Mouse (Mus musculus) C2C12 (cell line): ENCODE data around the gene Nars2. TPM values are rescaled to one million over a fixed set of nuclear protein-coding genes. Genes with fewer than 3 reads are reported as not detected.
A peak's percentile ranks its signal among the peaks of the same experiment; 100 is the strongest.

ENCODE experiments used
- H3K27me3 ChIP-seq: one replicate; pipeline ENCODE4 v1.6.1; 2011; ENCODE audit not compliant: control insufficient read depth, insufficient read depth, insufficient read length
- H3K36me3 ChIP-seq: one replicate; pipeline ENCODE4 v1.6.1; 2011; ENCODE audit not compliant: control insufficient read depth, insufficient read depth
- H3K4me3 ChIP-seq: one replicate; pipeline ENCODE4 v1.5.1; 2011; ENCODE audit warnings: mild to moderate bottlenecking, control low read depth; ENCODE audit not compliant: poor library complexity, insufficient read depth, severe bottlenecking
- H3K79me2 ChIP-seq: one replicate; pipeline ENCODE4 v1.6.1; 2011; ENCODE audit not compliant: control insufficient read depth, insufficient read depth
- H3K79me3 ChIP-seq: one replicate; pipeline ENCODE4 v1.6.1; 2011; ENCODE audit warnings: low read depth, control low read depth
- H3ac ChIP-seq: one replicate; pipeline ENCODE3; 2011; ENCODE audit warnings: low read depth; ENCODE audit not compliant: control insufficient read depth, insufficient read length
- CEBPB ChIP-seq: IDR thresholded peaks from one replicate; pipeline ENCODE4 v1.6.1; 2011; ENCODE audit warnings: low read depth, mild to moderate bottlenecking, control low read depth, moderate library complexity
- CTCF ChIP-seq: IDR thresholded peaks from one replicate; pipeline ENCODE4 v1.5.1; 2011; ENCODE audit not compliant: control insufficient read depth, insufficient read depth, insufficient read length
- FOSL1 ChIP-seq: IDR thresholded peaks from one replicate; pipeline ENCODE4 v1.8.0; 2011; ENCODE audit warnings: mild to moderate bottlenecking, low read length; ENCODE audit not compliant: poor library complexity, insufficient read depth, severe bottlenecking
- MAX ChIP-seq: IDR thresholded peaks from one replicate; pipeline ENCODE4 v1.6.1; 2011; ENCODE audit warnings: mild to moderate bottlenecking, control low read depth
- MYOD1 ChIP-seq: IDR thresholded peaks from one replicate; pipeline ENCODE4 v1.6.1; 2011; ENCODE audit warnings: low read depth; ENCODE audit not compliant: control insufficient read depth, insufficient read length
- MYOG ChIP-seq: IDR thresholded peaks from one replicate; pipeline ENCODE4 v1.6.1; 2011; ENCODE audit not compliant: control insufficient read depth, insufficient read length; ENCODE audit errors: extremely low read depth
- USF1 ChIP-seq: IDR thresholded peaks from one replicate; pipeline ENCODE4 v1.6.1; 2011; ENCODE audit warnings: low read depth, mild to moderate bottlenecking, control low read depth, moderate library complexity
- polyA plus RNA-seq: library from polyadenylated mRNA; unstranded; fragments of >200 nt; fragmentation: generic; extraction: Trizol; gene quantifications from one replicate; pipeline ENCODE4 v1.2.1, GENCODE M21; 2012; ENCODE audit warnings: missing spikeins

The Nars2 gene
- polyA plus RNA-seq, 1 experiment, result 5.6 TPM

DNA sequence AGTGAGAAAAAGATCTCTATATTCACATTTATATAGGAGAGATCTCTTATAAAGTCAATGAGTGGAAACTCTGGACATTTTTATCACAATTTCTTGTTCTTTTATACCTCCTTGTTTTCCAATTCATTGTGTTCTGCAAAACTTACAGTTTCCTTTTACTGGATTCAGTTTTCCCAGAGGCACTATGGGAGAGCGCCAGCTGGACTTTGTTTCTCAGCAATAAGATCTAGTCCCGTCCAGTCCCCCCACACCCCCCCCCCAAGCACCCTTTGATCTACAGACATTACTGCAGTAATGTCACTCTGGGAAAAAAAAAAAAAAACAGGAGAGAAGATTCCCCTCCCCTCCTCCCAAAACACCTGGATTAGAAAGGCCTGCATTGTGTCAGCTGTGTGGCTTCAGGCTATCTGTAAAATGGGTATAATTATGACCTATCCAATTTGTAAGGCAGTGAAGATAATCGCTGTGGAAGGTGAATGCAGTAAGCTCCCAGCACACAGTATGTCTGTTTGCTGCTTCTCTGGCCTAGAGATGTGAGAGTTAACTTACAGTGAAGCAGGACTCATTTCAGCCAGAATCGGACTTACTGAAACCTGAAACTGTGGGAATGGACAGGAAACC, 129.4 kb downstream of the Nars2 start:
- Histone ChIP-seq H3K4me3 (no peak overlapping the region), H3K79me2 (no peaks in the 10 kb centered on the region), H3ac (peak overlapping the region; percentile 77), H3K36me3 (no peaks in the 10 kb centered on the region), H3K79me3 (no peaks in the 10 kb centered on the region), H3K27me3 (no peaks in the 10 kb centered on the region)
- TF ChIP-seq FOSL1 (no peak), USF1 (no peak), MYOG (no peak), CEBPB (no peak), MAX (no peak), MYOD1 (no peak)

DNA sequence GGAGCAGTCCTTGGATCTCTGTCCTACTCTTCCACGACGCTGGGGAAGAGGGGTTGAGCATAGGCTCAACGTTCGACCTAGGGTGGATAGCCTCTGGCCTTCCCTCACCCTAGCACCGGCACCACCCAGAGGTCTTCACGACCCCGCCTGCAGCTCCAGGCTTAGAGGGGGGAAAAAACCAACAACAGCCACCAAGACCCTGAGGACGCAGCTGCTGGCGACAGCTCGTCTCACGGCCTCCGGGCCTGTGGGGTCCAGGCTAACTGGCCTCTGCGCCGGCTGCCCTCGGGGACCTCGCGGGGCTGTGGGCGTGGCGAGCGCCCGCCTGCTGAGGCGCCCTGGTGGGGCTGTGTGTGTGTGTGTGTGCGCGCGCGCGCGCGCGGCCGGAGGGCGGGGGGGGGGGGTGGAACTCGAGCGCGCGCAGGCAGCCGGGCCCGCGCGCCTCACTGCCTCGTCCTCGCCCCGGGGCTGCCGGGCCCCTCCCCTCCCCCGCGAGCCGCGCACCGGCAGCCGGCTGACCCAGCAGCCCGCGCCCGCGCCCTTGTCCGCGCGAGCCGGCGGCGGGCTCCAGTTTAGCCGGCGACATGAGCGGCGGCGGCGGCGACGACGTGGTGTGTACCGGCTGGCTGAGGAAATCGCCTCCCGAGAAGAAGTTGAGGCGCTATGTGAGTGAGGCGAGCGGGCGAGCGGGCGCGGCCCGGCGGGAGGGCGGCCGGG, 130.1 kb downstream of the Nars2 start, which contains the start of gene Gab2:
Gene Gab2 (plus strand): TSS at position 345 of the 717 bp plus-strand sequence.
- Histone ChIP-seq H3K27me3 (no peaks in the 10 kb centered on the region), H3K36me3 (no peaks in the 10 kb centered on the region), H3ac (peak within 1 kb of the TSS; percentile 77), H3K79me3 (no peaks in the 10 kb centered on the region), H3K79me2 (no peaks in the 10 kb centered on the region), H3K4me3 (peak within 1 kb of the TSS; percentile 49)
- TF ChIP-seq MYOG, result no peak
- no peak for TF ChIP-seq CEBPB
- no peak for TF ChIP-seq MYOD1
- no peak for TF ChIP-seq MAX
- no peak for TF ChIP-seq FOSL1
- no peak for TF ChIP-seq CTCF
- TF ChIP-seq USF1, result no peak

DNA sequence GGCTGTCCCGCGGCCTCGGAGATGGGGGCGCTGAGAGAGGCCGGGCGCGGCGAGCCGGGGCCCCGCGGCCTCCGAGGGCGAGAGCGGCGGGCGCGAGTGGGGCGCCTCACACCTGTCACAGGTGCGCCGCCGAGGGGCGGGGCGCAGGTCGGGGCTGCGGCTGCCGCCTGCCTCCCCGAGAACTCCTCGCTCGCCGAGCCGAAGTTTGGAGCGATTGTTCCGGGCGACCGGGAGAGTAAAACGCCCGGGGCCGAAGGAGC, 130.6 kb downstream of the Nars2 start:
- TF ChIP-seq MYOG, result no peak
- no peak for TF ChIP-seq USF1
- TF ChIP-seq MYOD1, result no peak
- TF ChIP-seq MAX, result no peak
- Histone ChIP-seq H3K79me2 (no peaks in the 10 kb centered on the region), H3ac (peak overlapping the region; percentile 77), H3K4me3 (peak overlapping the region; percentile 49), H3K36me3 (no peaks in the 10 kb centered on the region), H3K27me3 (no peaks in the 10 kb centered on the region), H3K79me3 (no peaks in the 10 kb centered on the region)

DNA sequence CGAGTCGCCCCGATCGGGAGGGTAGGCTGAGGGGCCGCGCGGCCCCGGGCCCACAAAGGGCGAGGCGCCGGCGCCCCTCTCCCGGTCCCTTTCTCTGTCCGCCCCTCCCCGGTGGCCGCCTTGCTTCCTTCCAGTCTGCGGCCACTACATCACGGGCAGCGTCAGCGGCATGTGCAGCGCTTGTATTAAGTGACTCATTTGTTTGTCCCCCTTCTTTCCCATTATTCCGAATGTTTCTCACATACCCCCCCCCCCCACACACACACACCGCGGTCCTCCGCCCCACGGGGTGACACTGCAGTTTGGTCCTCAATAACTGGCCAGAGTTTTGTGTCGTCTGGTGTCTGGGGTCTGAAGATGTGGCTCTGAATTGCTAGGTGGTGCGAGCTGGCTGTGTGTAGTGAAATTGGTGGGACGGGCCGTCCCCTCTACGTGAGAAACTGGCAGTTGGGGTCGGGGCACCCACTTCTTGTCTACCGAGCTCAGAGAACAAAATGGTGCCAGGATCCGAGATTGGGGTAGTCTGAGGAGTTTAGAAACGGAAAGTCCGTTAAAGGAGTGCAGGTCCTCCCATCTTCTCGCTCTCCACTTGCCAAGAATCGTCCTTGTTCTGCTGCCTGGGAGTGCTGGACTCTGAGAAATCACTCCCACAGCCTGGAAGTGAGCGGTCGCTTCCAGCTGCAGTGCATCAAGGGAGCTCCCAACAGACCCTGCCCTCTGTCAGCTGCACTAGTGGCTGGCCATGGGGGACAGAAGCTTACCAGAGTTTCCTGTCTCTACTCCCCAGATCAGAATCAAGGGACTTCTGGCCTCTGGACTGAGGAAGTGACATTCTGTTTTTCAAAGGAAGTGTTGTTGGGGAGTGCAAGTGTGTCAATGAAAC, 131.2 kb downstream of the Nars2 start:
- Histone ChIP-seq H3K79me2 (no peaks in the 10 kb centered on the region), H3K79me3 (no peaks in the 10 kb centered on the region), H3K36me3 (no peaks in the 10 kb centered on the region), H3K27me3 (no peaks in the 10 kb centered on the region), H3K4me3 (peak overlapping the region; percentile 49), H3ac (peak overlapping the region; percentile 77)
- TF ChIP-seq CEBPB (no peak), MAX (peak; percentile 20)

DNA sequence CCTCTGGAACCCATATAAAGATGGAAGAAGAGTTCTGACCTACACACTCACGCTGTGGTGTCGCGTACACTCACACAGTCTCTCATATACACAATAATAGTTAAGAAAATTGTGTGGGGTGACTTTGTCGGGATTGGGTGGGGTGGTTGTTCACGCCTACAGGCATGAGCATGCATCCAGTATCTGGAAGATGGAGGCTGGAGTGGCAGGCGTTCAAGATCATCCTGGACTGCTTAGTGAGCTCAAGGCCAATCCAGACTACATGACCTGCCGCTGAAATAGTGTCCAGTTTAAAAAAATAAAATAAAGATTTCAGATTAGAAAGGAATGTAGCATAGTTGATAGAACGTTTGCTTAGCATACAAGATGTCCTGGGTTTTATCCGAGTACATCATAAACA, 132.3 kb downstream of the Nars2 start:
- TF ChIP-seq USF1 (no peak), MAX (no peak)
- H3K27me3 ChIP-seq, result no peaks in the 10 kb centered on the region
- H3K36me3 ChIP-seq, result no peaks in the 10 kb centered on the region
- no peak overlapping the region for H3K4me3 ChIP-seq
- H3K79me3 ChIP-seq, result no peaks in the 10 kb centered on the region
- H3ac ChIP-seq, result no peak overlapping the region
- no peaks in the 10 kb centered on the region for H3K79me2 ChIP-seq

DNA sequence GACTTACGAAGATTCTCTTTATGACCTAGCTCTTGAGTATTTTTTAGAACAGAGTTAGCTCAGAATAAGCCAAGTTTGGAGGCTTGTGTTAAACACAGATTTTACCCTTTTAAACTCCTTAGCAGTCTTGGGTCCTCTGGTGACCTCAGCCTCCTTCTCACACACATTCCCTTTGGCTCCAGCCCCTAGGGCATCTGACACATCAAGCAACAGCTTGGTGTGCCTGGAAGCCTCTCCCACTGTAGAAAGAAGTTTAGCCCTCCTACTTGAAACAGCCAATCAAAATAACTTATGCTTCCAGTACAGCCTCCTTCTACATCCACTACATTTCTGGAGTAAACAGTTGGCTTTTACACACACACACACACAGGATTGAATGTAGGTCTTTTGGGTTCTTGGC, 132.9 kb downstream of the Nars2 start:
- no peaks in the 10 kb centered on the region for H3K79me3 ChIP-seq
- no peak overlapping the region for H3ac ChIP-seq
- H3K36me3 ChIP-seq, result no peaks in the 10 kb centered on the region
- no peaks in the 10 kb centered on the region for H3K27me3 ChIP-seq
- TF ChIP-seq MAX, result no peak
- TF ChIP-seq CTCF, result no peak
- TF ChIP-seq MYOG, result no peak
- TF ChIP-seq FOSL1, result no peak
- H3K4me3 ChIP-seq, result no peak overlapping the region
- H3K79me2 ChIP-seq, result no peaks in the 10 kb centered on the region
